Mouse (Mus musculus): ENCODE results near the gene Tti1.

Tti1 gene

DNA sequence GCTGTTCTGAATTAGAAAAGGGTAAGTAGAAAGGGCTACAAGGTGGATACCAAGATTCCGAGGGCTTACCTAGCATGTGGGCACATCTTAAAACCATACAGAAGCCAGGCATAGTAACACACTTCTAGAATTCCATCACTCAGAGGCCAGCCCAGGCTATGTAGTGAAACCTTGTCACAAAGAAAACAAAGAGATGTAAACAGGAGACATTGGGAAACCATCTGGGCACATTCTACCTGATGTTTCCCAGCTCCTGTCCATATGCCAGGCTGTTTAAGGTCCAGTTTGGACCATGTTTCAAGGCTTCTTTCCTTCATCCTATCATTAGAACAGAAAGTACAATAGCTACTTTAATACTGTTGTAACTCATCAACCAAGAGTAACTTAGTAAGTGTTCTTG lies 9.3 kb upstream of the Tti1 start:
- DNase-seq: no peak

DNA sequence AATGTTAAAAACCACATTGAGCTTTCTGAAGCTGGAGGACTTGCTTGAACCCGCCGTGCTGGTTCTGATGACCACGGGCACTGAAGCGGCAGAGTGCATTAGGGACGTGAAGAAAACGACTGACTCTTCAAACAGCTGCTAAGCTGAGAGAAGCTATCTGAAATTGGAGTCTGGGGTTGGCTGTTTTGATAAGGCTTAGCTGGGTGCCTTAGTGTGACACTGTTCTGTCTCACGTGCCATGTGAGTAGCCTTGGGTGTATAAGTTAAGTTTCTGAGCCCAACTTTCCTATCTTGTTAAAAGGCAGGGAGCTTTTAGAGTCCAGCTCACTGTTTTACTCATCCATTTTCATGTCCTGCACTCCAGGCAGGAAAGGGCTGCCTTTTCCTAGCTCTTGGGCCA lies 8.7 kb upstream of the Tti1 start:
- no peak for DNase-seq

DNA sequence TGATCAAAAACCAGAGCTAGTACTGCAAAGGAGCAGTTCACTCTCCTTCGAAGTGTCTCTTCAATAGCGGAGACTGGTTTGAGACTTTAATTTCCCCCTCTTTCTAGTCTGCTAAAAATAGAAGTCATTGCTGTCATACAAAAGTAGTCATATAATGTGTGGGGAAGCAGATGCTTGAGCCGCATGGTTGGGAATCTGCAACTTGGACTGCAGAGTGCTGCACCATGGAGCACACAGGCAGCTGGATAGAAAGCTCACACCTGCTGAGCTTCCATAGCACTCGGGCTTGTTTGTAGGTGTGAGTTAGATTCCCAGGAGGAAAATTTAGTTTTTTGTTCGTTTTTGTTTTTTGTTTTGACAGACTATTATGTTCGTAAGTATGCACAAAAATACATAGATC lies 8.2 kb upstream of the Tti1 start:
- DNase-seq: no peak

DNA sequence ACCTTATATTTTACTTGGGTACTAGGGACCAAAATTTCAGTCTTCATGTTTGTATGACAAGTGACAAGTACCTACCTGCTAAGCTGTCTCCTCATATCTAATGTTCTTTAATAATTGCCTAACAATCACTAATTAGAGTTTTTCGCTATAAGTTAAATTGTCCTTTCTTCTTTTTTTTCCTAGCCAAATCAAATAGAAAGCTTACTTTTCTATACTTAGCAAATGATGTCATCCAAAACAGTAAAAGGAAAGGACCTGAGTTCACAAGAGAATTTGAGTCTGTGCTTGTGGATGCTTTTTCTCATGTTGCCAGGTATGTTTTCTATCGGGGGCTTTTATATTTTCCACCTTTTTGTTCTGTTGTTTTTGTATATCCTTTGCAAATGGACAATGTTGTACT lies 7.6 kb upstream of the Tti1 start:
- DNase-seq: no peak

DNA sequence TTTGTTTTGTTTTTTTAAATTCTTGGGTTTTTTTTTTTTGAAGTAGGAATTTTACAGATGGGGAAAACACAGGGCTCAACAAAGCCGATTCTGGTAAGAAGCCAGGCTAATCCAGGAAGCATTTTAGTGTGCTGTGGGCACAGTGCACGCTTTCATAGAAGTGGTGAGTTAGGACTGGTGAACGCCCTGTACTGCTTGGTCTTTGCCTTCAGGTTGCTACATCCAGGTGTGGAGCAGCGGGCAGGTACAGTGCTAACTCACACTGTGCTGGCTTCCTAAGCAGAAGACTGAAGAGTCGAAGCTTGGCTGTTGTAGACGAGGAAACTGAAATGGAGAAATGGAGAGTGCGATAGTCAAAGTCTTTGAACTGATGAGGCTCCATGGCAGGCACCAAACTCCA lies 1.8 kb upstream of the Tti1 start:
- DNase-seq: no peak

DNA sequence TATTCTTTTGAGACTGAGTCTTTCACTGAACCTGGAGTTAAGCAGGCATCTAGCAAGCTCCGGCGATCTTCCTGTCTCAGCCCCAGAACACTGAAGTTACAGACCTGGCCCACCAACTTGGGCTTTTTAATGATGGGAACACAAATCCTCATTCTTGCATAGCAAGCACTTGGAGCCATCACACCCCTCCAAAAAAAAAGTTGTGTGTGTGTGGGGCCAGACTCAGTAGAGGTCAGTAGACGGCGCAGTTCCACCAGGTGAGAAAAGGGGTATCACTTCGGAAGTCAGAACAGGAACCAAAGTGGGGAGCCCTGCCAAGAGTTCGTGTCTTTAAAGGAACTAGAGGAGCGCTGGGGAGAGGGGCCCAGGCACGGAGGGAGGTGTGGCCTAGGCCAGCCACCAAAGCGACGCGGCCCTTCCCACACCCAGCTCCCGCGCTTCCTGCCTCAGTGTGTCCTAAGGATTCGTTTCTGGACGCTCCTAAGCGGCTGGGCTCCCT lies 329 bp downstream of the Tti1 start:
- DNase-seq: no peak

DNA sequence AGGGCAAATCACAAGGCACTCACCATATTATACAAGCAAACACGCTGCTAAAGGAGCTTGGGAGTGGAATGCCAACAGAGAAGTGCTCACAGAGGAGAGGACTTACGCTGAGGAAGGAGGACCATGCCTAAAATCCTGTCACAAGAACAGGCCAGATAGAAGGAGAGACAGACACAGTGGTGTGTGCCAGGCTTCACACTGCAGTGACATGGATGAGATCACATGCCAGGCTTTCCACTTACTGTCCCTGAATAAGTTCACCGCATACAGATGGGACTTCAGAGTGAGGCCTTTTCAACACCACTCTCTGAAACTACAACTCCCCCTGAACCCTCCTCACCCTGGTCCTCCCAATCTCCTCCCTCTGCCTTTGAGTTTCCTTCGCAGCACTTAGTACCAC lies 10.9 kb downstream of the Tti1 start:
- no peak for DNase-seq

DNA sequence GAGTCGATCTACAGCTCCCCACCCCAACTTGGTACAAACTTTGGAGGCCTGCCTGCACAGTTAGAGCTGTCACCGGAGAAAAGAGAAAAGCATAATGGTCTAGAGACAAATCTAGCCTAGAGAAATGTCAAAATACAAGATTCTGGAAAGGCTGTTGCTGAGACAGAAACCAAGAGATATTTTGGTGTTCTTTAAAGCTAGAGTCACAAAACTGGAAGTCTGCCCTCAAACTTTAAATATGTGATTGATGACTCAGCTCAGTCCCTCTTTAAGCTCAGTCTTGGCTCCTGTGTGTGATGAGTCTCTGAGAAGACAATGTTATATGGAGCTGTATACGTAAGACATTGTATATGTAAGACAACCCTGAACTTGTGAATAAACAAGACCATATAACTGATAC lies 15.6 kb downstream of the Tti1 start:
- no peak for DNase-seq

DNA sequence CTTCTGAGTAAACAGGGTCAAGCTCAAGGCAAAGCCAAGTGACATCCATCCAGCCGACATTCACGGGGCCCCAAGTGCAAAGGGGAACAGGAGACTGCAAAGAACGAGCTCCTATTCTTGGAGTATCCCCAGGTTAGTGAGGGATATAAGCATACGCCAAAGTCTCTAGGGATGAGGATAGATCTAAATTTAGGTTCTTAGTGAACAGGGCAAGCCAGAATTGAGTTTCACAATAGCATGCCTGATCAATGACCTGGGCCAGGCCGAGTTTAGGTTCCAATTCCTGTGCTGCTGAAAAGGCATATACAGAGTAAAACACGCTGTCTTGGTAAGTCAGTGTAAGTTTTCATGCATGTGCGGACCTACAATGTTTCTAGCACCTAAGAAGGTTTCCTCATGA lies 18.9 kb downstream of the Tti1 start:
- DNase-seq: no peak

DNA sequence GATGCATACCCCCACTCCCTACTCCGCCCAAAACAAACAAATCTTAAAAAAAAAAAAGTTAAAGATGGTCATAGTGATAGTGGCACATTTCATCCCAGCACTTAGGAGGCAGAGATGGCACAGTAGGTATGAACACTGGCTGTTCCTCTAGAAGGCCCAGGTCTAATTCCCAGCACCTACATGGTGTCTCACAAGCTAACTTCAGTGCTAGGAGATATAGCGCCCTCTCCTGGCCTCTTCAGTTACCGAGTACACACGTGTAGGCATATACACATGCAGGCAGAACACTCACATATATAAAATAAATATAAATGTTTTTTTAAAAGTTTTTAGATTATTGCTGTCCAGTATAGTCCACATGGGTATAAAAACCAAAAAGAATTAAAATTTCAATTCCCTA lies 22.6 kb downstream of the Tti1 start:
- DNase-seq: no peak

DNA sequence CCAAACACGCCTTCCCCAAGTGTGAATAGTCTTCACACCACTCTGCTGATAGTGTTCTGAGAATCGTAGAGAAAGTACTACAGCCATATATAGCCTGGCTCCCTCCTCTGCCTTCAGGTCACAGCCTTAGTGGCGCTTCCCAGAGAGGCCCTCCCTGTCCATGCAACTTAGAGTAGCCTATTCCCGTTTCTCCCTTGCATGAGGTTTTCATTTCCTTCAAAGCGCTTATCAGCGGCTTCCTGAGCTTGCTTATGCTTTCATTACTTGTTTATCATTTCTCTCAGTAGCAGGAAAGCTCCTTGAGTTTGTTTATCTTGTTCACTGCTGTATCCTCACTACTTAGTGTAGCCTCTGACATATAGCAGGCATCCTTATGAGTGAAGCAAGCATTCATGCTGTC lies 23.6 kb downstream of the Tti1 start:
- DNase-seq: no peak

DNA sequence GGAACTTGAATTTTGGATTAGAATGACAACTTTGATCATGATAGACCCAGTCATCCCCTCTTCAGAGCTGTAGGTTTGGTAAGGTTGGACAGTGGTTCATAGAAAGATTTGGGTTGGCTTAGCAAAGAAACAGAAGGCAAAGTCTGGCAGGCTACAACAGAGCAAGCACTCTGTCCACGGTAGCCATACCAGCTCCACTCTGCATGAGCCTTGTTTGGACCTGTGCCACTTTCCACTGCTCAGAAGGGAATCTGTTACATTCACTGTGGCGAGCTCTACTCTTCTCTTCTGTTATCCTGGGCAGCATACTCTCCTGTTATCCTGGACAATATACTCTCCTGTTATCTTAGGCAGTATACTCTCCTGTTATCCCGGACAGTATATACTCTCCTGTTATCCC lies 29.4 kb downstream of the Tti1 start:
- peak; percentile 75 to 79 for DNase-seq

DNA sequence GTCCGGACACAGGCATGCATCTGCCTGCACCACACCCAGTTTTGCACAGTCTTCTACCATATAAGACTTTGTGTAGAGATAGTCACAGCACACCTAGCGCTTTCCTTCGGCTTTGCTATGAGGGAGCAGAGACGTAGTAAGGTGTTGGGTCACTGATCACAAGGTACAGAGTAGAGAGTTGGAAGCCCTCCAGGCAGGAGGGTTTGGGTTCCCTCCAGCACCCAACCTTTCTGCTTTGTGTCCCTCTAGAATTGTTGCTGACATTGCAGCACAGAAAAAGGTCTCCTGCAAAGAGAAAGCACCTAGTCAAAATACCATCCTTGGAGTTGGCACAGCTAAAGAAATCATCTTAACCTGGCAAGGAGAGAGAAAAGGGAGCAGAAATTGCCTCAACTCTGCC lies 35.7 kb downstream of the Tti1 start:
- DNase-seq: peak in 1 of 2 experiments; percentile 13

DNA sequence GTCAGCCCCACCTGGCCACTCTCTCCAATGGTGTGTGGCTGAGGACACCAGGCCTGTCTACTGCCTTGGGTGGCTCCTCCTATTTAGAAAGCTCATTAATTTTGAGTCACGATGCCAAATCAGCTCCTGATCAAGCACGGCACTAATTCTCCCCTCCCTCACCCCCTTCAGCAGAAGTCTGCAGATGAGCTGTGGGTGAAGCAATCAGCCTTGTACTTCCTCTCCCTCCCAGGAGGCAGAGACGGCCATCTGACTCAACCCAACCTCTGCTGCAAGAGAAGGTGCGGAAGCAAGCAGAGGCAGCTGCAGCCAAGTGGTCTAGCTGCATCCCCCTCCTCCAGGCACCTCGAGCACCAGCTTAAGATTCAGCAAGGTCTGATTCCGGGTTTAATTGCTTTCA lies 37.2 kb downstream of the Tti1 start:
- DNase-seq: no peak

DNA sequence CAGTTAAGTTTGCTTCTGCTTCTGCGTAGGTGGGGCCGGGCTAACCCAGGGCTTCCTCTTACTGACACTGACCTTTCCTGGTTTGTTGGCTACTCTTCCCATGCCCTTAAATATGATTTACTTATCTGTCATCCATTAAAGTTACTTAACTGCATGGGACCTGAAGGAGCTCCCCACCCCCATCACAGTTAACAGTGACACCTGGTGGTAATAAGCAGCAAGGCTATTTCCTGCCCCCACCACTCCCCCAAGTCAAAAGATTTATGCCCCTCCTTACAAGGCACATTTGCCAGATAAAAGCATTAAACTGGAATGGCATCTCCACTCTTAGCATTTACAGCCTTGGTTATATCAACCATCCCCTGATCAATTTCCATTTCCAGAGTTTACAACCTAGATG lies 38.3 kb downstream of the Tti1 start:
- no peak for DNase-seq

DNA sequence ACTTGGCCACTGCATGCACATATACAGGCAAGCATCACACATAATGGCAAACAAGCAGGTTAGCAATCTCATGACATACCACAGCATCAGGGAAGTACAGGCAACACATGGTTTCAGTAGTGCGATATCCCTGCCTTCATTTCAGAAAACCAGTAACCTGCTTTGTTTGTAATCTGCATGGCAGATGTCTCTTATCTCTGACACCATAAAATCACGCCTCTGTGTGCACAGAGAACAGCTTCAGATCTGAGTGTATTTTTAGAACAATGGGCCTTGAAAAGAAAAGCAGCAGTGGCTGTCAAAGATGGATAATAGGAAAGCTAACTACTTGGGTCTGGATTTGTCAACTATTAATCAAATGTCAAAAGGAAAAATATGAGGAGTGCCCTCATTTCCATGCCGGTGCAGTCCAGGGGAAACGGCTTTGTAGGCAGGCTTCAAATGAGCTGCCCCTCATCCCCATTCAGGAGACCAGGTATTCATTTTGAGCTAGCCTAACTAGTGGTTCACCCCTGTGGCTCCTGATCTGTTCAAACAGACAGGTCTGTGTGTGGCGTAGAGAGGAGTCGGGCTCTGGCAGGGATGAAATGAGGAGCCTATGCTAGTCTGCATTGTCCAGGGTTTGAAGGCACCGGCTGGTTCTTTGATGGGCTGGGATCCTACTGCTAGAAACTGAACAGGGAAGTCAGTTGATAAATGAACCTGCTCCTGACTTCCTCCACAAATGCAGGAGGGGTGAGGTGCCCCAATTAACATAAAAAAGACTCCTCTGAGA lies 39.6 kb downstream of the Tti1 start:
- no peak for DNase-seq

DNA sequence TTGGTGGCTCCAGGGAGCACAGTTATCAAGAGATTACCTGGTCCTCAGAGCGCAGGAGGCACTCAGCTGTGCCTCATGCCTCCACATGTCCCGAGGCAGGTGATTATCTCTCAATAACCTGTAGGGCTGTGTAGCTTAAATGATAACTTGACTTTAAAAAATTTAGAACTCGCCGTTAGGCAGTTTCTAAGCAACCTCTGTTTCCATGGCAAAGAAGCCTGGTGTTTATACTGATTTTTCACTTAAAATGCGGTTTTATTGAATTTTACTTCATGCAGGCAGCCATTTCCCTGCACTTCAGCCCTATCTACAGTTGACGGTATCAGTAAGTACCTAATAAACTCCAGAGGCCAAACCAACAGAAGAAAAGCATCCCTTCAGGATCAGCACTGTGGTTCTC lies 42.0 kb downstream of the Tti1 start:
- DNase-seq: no peak

DNA sequence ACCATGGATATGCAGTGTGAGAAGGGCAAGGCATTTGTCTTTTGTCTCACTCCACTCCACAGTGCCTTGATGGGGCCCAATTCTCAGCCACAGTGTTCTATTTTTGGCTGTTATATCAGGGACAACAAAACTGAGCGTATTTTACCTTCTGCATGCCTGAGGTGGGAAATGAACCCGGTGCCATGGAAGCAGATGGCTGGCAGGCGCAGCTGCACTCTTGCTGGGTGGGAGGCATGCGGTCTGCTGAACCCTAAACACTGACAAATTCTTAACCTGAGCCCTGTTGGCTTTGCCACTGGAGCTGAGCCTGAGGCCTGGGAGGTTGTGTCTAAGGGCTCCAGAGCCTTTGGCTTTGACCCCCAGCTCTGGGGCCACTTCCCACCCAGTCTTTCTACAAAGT lies 42.6 kb downstream of the Tti1 start:
- peak; percentile 15 to 28 for DNase-seq

DNA sequence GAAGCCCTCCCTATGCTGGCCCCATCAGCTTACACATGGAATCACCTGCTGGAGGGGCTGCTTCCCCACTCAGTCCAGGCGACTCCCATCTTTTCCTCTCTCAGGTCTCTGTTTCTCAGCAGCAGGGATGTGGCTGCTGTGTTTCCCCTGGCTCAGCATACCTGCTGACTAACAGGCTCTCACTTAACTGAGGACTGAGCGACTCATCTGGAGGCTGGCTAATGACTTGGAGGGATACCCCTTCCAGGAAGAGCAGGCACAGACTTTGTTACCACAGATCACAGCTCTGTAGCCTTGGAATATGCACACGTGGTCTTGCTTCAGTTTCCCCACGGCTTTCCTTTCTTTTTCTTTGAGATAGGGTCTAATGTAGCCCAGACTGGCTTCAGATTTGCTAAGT lies 45.0 kb downstream of the Tti1 start:
- no peak for DNase-seq

DNA sequence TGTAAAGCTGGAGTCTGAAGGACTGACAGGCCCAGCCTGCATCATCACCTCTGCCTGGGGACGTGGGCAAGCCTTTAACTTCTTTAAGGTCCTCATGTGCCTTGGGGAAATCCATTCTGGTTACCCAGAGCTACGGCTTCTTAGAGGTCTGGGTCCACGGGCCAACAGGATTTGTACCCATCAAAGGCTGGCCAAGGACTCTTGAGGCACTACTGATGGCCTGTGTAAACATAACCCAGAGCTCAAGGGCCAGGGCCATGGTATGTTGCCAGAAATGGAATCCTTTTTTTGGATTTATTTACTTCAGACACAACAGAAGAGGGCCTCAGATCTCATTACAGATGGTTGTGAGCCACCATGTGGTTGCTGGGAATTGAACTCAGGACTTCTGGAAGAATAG lies 45.5 kb downstream of the Tti1 start:
- no peak for DNase-seq

DNA sequence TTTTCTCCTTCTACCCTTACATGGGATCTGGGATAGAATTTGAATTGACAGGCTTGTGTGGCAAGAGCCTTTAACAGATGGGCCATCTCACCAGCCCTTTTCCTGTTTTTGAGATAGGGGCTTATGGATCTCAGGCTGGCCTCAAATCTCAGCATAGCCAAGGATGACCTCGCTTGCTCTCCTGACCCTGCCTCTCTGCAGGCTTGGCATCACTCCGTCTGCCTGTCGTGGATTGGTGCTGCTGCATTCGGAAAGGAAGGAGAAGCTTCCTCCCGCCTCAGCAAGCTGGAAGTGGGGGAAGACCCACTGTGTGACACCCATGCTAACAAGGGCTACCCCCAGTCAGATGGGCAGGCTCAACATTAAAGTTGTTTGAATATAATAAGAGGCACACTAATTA lies 49.0 kb downstream of the Tti1 start:
- no peak for DNase-seq

DNA sequence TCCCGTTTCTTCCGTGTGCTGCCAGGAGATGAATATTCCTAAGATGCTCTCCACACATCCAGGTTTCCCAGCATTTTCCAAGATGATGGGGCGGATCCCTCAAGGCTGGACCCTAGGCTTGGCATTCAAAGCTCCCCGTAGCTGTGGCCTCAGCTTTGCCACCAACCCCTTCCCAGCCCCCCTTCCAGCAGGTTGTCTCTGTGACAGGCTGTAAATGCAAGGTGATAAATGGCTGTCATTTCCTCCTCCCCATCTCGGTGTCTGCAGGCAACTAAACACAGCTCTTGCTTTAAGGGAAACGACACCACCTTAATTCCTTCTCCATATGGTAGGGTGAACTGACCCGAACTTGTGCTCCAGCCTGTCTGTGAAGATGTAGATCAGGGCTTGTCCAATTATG lies 52.6 kb downstream of the Tti1 start:
- no peak for DNase-seq

DNA sequence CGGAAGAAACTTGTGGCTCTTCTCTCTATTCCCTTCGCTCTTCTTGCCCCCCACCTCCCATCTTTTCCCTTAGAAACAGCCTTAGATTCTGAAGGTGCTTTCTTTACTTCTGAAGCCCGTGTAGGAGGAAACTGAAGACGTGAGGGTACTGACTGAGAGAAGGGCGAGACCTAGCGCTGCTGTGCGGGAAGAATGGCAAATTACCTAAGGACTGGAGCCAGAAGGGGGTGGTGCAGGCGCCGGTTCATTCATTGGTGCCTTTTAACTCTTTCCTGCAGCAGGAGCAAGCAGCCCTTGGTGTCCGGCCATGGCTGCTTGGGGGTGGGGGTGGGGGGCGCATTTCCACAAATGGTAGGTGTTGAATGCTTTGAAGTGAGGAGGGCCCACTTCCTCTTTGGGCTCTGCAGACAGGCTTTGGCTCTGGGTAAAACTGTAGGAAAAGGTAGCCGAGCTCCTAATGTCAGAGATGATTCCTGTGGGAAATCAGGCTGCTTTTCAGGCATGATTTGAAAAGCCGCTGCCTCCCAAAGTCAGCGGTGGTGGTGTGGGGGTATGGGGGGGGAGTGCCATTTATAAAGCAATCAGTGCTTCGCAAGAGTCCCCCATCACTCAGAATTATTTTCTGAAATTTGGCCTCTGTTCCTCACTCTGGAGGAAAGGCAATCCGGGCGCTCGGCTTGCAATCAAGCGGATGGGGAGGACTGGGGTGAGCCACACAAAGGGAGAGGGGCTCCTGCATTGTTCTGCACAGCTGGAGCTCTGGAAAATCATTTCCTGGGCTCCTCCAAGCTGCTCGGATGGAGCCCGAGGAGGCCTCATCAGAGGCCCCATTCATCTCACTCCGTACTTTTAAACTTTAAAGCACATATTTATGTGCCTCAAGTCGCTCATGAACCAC lies 53.4 kb downstream of the Tti1 start:
- no peak for DNase-seq

DNA sequence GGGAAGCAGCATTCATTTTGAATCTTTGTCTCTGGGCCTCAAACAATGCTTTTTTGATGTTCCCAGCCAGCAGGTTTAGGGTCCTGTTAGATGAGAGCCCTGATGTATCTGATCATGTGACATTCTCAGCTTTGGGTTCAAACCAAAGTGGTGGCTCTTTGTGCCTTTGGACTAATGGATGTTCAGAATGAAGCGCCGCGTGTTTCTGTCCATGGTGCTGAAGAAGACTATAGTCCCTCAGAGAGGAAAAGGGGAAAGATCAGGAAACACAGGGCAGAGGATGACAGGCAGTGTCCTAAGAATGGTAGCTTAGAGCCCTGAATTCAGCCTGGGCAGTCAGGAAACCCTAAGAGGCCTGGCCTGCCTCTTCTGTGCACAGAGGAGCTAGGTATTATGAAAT lies 57.6 kb downstream of the Tti1 start:
- DNase-seq: no peak

All from cerebellum, postnatal 36 days (tissue).